Mouse (Mus musculus): ENCODE results near the gene Tmem163.

DNA sequence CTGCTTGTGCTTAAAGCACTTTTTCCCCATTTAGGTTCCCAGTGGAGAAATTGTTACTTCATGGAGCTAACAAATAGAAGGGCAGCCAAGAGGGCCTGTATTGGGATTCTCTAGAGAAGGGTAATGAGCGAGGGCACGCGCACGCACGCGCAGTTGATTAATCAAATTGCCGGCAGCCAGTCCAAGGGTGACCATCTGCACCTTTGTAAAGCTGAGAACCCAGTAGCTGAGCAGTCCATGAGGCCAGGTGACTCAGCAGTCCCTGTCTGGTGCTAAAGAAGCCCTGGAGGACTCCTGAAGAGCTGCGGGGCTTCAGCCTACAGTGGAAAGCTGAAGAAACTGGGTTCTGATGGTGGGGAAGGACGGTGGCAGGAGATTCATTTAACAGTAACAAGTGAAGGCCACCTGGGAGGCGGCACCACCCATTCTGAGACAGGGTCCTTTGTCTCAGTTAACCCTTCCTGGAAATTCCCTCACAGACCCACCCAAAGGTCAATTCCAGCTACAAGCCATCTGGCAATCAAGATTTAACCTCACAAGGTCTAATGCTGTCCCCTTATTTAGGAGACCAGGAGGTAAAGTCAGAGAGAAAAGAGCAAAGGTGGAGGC is 172.2 kb downstream of the Tmem163 start:
- TF ChIP-seq POLR2A (IDR thresholded peaks at IDR 0.05; ENCODE audit: extremely low read depth, insufficient read depth, low read length) (no peak), CTCF (IDR thresholded peaks at IDR 0.05; ENCODE audit: low read depth, low read length) (no peak)
